ENCODE assay signal across 9 mouse cellular contexts in genomic region chr14:72708581-72708991, GRCm38 (mm10). TPM values are rescaled to one million over a fixed set of nuclear protein-coding genes. Genes with fewer than 3 reads are reported as not detected.
A peak's percentile ranks its signal among the peaks of the same experiment; 100 is the strongest.
DNase-seq lines count a peak whose midpoint lies in the region; ATAC-seq lines count a peak whose summit lies in the region.
"Had no signal": no experiment of that assay in that cellular context is flagged by ENCODE, and none has a peak within 500 bp of the region (broad histone marks: within the 10 kb centered on the region; RNA-seq: fewer than 3 reads in every experiment).

No protein-coding gene starts in this region.

- 31% methylated on average over 11 of the region's 11 CpGs for WGBS in hindbrain, embryonic 14.5 days

- H3K9me3 ChIP-seq in erythroblast, embryonic 14.5 days (ENCODE audit: control insufficient read depth, low read length), result no peaks in the 10 kb centered on the region
- H3K9me3 ChIP-seq in hindbrain, embryonic 14.5 days (ENCODE audit: control insufficient read depth, low read length), result no peaks in the 10 kb centered on the region
- H3K9me3 ChIP-seq: G1E had no signal

- H3K27me3 ChIP-seq in erythroblast, embryonic 14.5 days (ENCODE audit: control insufficient read depth), result peaks cover 52% of the 10 kb centered on the region
- 0 out of 2 replicates have a peak, but pooled peaks cover 7% of the 10 kb centered on the region for H3K27me3 ChIP-seq in hindbrain, embryonic 14.5 days (ENCODE audit: control insufficient read depth, insufficient read depth, low read length)

- no peak overlapping the region for H3K27ac ChIP-seq in hindbrain, embryonic 14.5 days

- ATAC-seq in erythroblast, adult 5-6 weeks (replicated peaks; ENCODE audit: low FRiP score, poor library complexity, severe bottlenecking), result no peak
- ATAC-seq in hindbrain, embryonic 14.5 days (ENCODE audit: low FRiP score), result no peak

- H3K9ac ChIP-seq in hindbrain, embryonic 14.5 days, result peak overlapping the region; percentile 98

- peak overlapping the region; percentile 86 for H3K4me3 ChIP-seq in erythroblast, embryonic 14.5 days (replicated peaks)
- peak overlapping the region; percentile 94 for H3K4me3 ChIP-seq in hindbrain, embryonic 14.5 days (replicated peaks; ENCODE audit: low read length)

- no peaks in the 10 kb centered on the region for H3K36me3 ChIP-seq in erythroblast, embryonic 14.5 days (ENCODE audit: control insufficient read depth)
- no peaks in the 10 kb centered on the region for H3K36me3 ChIP-seq in hindbrain, embryonic 14.5 days (replicated peaks; ENCODE audit: control insufficient read depth, insufficient read depth)
- H3K36me3 ChIP-seq: G1E had no signal

- peak overlapping the region; percentile 72 for H3K4me2 ChIP-seq in hindbrain, embryonic 14.5 days (replicated peaks)

- DNase-seq in 3T3-L1 (ENCODE audit: low read depth, low spot score), result peak; percentile 3
- peak; percentile 16 to 23 for DNase-seq in cerebellum, postnatal 25 days
- DNase-seq in hindbrain, embryonic 14.5 days (ENCODE audit: low spot score), result no peak
- DNase-seq in lung, postnatal 36 days, result peak; percentile 22
- no peak for DNase-seq in adrenal gland, adult 2 months
- no peak for DNase-seq in ovary, postnatal 14 days (ENCODE audit: low spot score)

- H3K4me1 ChIP-seq in erythroblast, embryonic 14.5 days (ENCODE audit: control insufficient read depth), result peaks cover 22% of the 10 kb centered on the region
- H3K4me1 ChIP-seq in hindbrain, embryonic 14.5 days (replicated peaks; ENCODE audit: control insufficient read depth, insufficient read depth, low read length), result peaks cover 12% of the 10 kb centered on the region

RNA-seq across cellular contexts. Expression of gene Fndc3a, which starts 1.2 kb away (rescaled TPM):
- polyA plus RNA-seq in erythroblast, embryonic 14.5 days (2012), result 0.07 and 0.08 TPM in 2 replicates
- total RNA-seq in erythroblast, adult 5-6 weeks (2015; ENCODE audit: low replicate concordance), result 4.4 and 10.7 TPM in 2 replicates
- 7.8 and 8.9 TPM in 2 replicates for total RNA-seq in erythroblast, adult 5-6 weeks (2017; ENCODE audit: low replicate concordance)
- polyA plus RNA-seq in hindbrain, embryonic 14.5 days (2014; fragmentation: Nextera tagmentation; extraction: Ambion mirVana), result 46.6 and 51.6 TPM in 2 replicates
- total RNA-seq in adrenal gland, adult 2 months (2021), result 10 to 100 TPM; 57.4 to 74.8 TPM
- polyA plus RNA-seq in adrenal gland, adult 2 months (2012; rRNA removed), result 19.9 and 48.9 TPM in 2 replicates

Comparison
In these comparisons a context has a peak if more than half of its experiments do, and no peak if none do; other contexts are left out.
1. DNase-seq: peak in 3T3-L1 (single experiment), cerebellum, postnatal 25 days (2 of 2) and lung, postnatal 36 days (single experiment); none in hindbrain, embryonic 14.5 days (single experiment), adrenal gland, adult 2 months (single experiment) and ovary, postnatal 14 days (single experiment).
2. RNA of gene Fndc3a, which starts 1.2 kb away (polyA plus RNA-seq): 19.9 to 48.9 TPM in adrenal gland, adult 2 months and 46.6 to 51.6 TPM in hindbrain, embryonic 14.5 days; 0.07 to 0.08 TPM in erythroblast, embryonic 14.5 days; every median in the first group is over 10 times any median in the second.